Mouse (Mus musculus) heart, embryonic 15.5 days (tissue): Measurements from ENCODE around the gene Lrrc4. TPM values are rescaled to one million over a fixed set of nuclear protein-coding genes. Genes with fewer than 3 reads are reported as not detected.

Experiments
- ATAC-seq: fragments of 200-750 bp; cut with Nextera tagmentation; replicated peaks from 2 replicates; pipeline ENCODE4 v1.8.0; 2017; ENCODE audit warnings: low read depth, moderate TSS enrichment; ENCODE audit not compliant: insufficient number of reproducible peaks, insufficient read depth, low FRiP score
- H3K27ac ChIP-seq: fragments of 300-500 bp; sonication (generic); 2 replicates; pipeline ENCODE4 v1.5.1; 2015; ENCODE audit warnings: mild to moderate bottlenecking, inconsistent platforms
- H3K27me3 ChIP-seq: fragments of 300-500 bp; sonication (generic); 2 replicates; pipeline ENCODE4 v1.6.1; 2015; ENCODE audit warnings: inconsistent platforms
- H3K36me3 ChIP-seq: fragments of 300-500 bp; sonication (generic); 2 replicates; pipeline ENCODE4 v1.6.1; 2015; ENCODE audit warnings: mild to moderate bottlenecking, inconsistent platforms
- H3K4me1 ChIP-seq: fragments of 300-500 bp; sonication (generic); replicated peaks from 2 replicates; pipeline ENCODE4 v1.6.1; 2015; ENCODE audit warnings: inconsistent platforms
- H3K4me2 ChIP-seq: fragments of 300-500 bp; sonication (generic); 2 replicates; pipeline ENCODE4 v1.6.1; 2015; ENCODE audit warnings: inconsistent platforms, mild to moderate bottlenecking, moderate library complexity
- H3K4me3 ChIP-seq: fragments of 300-500 bp; sonication (generic); 2 replicates; pipeline ENCODE4 v1.5.1; 2015; ENCODE audit warnings: mild to moderate bottlenecking, inconsistent platforms
- H3K9ac ChIP-seq: fragments of 300-500 bp; sonication (generic); 2 replicates; pipeline ENCODE4 v1.6.1; 2015; ENCODE audit warnings: mild to moderate bottlenecking, inconsistent platforms
- H3K9me3 ChIP-seq: fragments of 300-500 bp; sonication (generic); replicated peaks from 2 replicates; pipeline ENCODE4 v1.6.1; 2016; ENCODE audit warnings: inconsistent platforms
- WGBS: fragments of 180-500 bp; shearing (Covaris S2); methylation state at CpG from one replicate; pipeline ENCODE4 v1.1.7; 2015; ENCODE audit warnings: mixed read lengths; 5-methylcytosine and 5-hydroxymethylcytosine counted together
- polyA plus RNA-seq: library from polyadenylated mRNA; unstranded; fragments of >200 nt; fragmentation: Nextera tagmentation; extraction: Ambion mirVana; gene quantifications from 2 replicates; pipeline ENCODE4 v1.2.1, GENCODE M21; 2015

Gene Lrrc4
- polyA plus RNA-seq, 1 experiment from 2014 or later, result 0.30 TPM

DNA sequence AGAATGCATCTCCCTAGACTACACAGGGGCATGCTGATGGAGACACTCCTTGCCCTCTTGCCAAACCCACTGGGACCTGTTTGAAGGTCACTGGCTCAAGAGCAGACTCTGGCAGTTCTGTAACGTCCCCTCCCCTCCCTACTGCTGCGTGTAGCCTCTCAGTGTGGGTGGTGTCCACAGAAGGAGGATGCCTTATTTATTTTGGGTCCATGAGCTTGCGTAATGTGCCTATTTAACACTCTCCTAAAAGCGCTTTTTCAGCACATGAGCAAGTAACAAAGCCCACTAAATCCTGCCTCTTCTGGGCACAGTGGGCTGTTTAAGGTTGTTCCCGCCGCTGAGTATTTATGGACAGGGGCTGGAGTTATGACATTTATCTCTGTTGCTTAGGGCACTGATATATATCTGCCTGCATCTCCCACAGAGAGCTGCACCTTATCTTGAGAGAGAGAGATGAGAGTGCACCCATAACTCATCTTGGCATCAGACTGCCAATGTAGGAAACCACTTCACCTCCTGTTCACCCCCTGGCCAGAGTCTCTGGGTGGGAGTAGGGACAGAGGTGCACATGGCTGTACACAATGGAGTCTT is 63.6 kb downstream of the Lrrc4 start:
- no peak overlapping the region for H3K27ac ChIP-seq
- H3K4me3 ChIP-seq, result no peak overlapping the region
- H3K9ac ChIP-seq, result no peak overlapping the region
- no peaks in the 10 kb centered on the region for H3K36me3 ChIP-seq
- ATAC-seq, result no peak
- peaks cover 10% of the 10 kb centered on the region for H3K4me1 ChIP-seq
- no peaks in the 10 kb centered on the region for H3K9me3 ChIP-seq
- H3K27me3 ChIP-seq, result no peaks in the 10 kb centered on the region
- H3K4me2 ChIP-seq, result no peak overlapping the region
- 73% methylated on average over 6 of the region's 6 CpGs for WGBS

- H3K9ac ChIP-seq, result no peak overlapping the region
- ATAC-seq, result no peak
- H3K4me3 ChIP-seq, result no peak overlapping the region
- WGBS, result 56% methylated on average over 3 of the region's 3 CpGs
- H3K27me3 ChIP-seq, result no peaks in the 10 kb centered on the region
- H3K9me3 ChIP-seq, result no peaks in the 10 kb centered on the region
- H3K4me1 ChIP-seq, result peaks cover 10% of the 10 kb centered on the region
- H3K4me2 ChIP-seq, result no peak overlapping the region
- H3K36me3 ChIP-seq, result no peaks in the 10 kb centered on the region
- H3K27ac ChIP-seq, result no peak overlapping the region
Measured at GRCm38 (mm10) chr6:28766622-28767021, 64.9 kb downstream of the Lrrc4 start.

- Histone ChIP-seq H3K36me3 (no peaks in the 10 kb centered on the region), H3K4me3 (no peak overlapping the region), H3K27ac (no peak overlapping the region), H3K9me3 (no peaks in the 10 kb centered on the region), H3K4me2 (no peak overlapping the region), H3K4me1 (peaks cover 16% of the 10 kb centered on the region), H3K27me3 (no peaks in the 10 kb centered on the region), H3K9ac (no peak overlapping the region)
- WGBS, result 63% methylated on average over 5 of the region's 5 CpGs
- no peak for ATAC-seq
Measured at GRCm38 (mm10) chr6:28762132-28762775, 69.3 kb downstream of the Lrrc4 start.

GRCm38 (mm10) chr6:28761728-28762127 is 69.8 kb downstream of the Lrrc4 start:
- WGBS, result 73% methylated on average over 3 of the region's 3 CpGs
- no peak overlapping the region for H3K9ac ChIP-seq
- no peaks in the 10 kb centered on the region for H3K27me3 ChIP-seq
- H3K4me3 ChIP-seq, result no peak overlapping the region
- H3K4me1 ChIP-seq, result peaks cover 14% of the 10 kb centered on the region
- no peak overlapping the region for H3K4me2 ChIP-seq
- H3K9me3 ChIP-seq, result no peaks in the 10 kb centered on the region
- no peaks in the 10 kb centered on the region for H3K36me3 ChIP-seq
- ATAC-seq, result no peak
- H3K27ac ChIP-seq, result no peak overlapping the region

DNA sequence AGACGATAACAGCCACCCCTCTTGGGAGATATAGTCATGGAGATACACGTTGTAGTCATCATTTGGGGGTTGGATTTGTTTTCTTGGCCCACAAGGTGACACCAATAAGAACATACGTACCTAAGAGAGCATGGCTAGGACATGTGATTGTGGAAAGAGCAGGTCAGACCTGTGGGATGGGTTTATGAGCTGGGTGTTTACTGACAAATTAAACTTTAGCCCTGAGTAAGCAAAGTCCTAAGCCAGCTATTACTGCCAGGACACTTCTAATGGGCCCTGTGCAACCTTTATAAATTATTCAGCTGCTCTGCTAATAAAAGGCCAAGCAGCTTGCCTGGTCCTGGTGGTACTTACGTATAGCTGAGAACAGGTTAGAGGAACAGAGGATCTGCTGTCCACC is 73.3 kb downstream of the Lrrc4 start:
- H3K4me2 ChIP-seq, result no peak overlapping the region
- H3K9ac ChIP-seq, result no peak overlapping the region
- WGBS, result 78% methylated on average over 4 of the region's 4 CpGs
- no peaks in the 10 kb centered on the region for H3K9me3 ChIP-seq
- H3K27me3 ChIP-seq, result no peaks in the 10 kb centered on the region
- H3K4me3 ChIP-seq, result no peak overlapping the region
- H3K36me3 ChIP-seq, result no peaks in the 10 kb centered on the region
- H3K27ac ChIP-seq, result no peak overlapping the region
- peaks cover 13% of the 10 kb centered on the region for H3K4me1 ChIP-seq
- ATAC-seq, result no peak

- ATAC-seq, result peak; percentile 70; the same call in 1 of the 2 replicates
- H3K4me3 ChIP-seq, result no peak overlapping the region
- H3K36me3 ChIP-seq, result no peaks in the 10 kb centered on the region
- H3K27ac ChIP-seq, result no peak overlapping the region
- no peaks in the 10 kb centered on the region for H3K27me3 ChIP-seq
- WGBS, result 47% methylated on average over 10 of the region's 10 CpGs
- H3K4me1 ChIP-seq, result peaks cover 13% of the 10 kb centered on the region
- no peak overlapping the region for H3K4me2 ChIP-seq
- no peak overlapping the region for H3K9ac ChIP-seq
- H3K9me3 ChIP-seq, result no peaks in the 10 kb centered on the region
Measured at GRCm38 (mm10) chr6:28756306-28757018, 75.1 kb downstream of the Lrrc4 start.

DNA sequence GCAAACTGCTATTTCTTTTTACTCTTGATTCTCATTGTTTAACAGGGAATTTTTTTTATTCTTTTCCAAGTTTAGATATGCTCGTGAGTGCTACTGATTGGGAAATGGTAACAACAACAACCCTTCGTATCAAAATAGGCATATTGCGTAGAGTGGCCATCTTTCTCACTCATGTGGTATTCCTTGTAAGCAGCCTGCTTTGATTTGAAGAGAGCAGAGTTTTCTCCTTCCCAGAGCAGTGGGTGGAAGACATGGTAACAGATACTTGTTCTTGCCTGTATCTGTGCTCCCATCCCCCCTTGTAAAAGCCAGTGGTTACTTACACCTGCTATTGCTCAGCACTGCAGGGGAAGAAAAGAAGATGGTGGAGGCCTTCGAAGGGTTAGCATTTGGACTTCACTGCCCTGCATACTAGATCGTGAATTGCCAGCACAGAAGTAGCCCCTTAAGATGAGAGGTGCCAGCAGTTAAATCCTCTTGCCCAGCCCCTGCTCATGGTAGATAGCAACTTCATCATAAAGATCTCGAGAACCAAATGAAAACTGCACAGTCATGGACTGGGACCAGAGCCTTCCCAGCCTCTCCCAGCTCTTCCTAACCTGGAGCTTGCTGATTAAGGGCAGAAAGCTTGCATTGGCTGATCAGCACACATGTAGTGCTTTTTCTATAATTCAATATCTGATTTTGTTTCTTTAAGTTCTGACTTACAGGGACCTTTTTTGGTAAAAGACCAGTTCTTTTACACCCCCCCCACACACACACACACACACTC is 77.2 kb downstream of the Lrrc4 start:
- 87% methylated on average over 6 of the region's 6 CpGs for WGBS
- no peak overlapping the region for H3K4me2 ChIP-seq
- H3K4me3 ChIP-seq, result no peak overlapping the region
- ATAC-seq, result no peak
- peaks cover 8% of the 10 kb centered on the region for H3K4me1 ChIP-seq
- no peak overlapping the region for H3K9ac ChIP-seq
- H3K36me3 ChIP-seq, result no peaks in the 10 kb centered on the region
- no peaks in the 10 kb centered on the region for H3K27me3 ChIP-seq
- no peak overlapping the region for H3K27ac ChIP-seq
- no peaks in the 10 kb centered on the region for H3K9me3 ChIP-seq

DNA sequence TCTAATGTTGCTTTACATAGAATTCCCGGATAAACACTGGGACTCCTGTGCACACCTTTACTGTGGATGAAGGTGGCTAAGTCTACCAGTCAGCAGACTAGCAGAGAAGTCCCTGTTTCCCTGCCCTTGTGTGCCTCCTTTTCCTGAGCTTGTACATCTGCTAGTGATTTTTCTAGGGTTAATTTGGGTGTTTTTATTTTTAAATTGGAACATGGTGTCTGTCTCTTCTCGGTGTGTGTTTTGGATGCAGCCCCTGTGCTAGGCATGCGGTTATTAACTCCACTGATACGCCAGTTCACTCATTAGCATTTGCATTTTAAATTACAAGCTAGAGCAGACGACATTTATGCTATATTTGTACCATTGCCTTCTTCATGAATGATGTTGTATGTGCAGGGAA is 77.9 kb downstream of the Lrrc4 start:
- 93% methylated on average over 5 of the region's 5 CpGs for WGBS
- no peak overlapping the region for H3K27ac ChIP-seq
- H3K4me1 ChIP-seq, result peaks cover 8% of the 10 kb centered on the region
- no peaks in the 10 kb centered on the region for H3K9me3 ChIP-seq
- H3K27me3 ChIP-seq, result no peaks in the 10 kb centered on the region
- no peak overlapping the region for H3K4me3 ChIP-seq
- no peak overlapping the region for H3K4me2 ChIP-seq
- H3K36me3 ChIP-seq, result no peaks in the 10 kb centered on the region
- no peak for ATAC-seq
- H3K9ac ChIP-seq, result no peak overlapping the region

DNA sequence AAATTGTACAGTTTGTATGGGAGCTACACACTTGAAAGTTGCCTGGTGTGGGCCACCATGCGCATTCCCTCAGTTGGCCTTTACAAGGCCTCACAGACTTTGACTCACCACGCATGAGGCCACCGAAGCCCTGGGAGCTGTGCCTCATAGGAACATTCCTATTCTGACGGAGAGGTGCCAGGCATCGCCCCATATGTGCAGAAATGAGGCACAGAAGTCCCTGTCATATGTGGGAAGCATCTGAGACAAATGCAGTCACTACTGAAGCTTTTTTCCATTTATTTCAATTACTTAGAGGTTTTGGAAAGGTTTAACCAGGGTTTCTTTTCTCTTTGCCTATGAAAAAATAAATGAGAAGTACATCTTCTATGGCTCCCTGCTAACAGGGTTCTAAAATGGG is 78.3 kb downstream of the Lrrc4 start:
- no peak for ATAC-seq
- Histone ChIP-seq H3K27me3 (no peaks in the 10 kb centered on the region), H3K4me3 (no peak overlapping the region), H3K9ac (no peak overlapping the region), H3K4me2 (no peak overlapping the region), H3K36me3 (no peaks in the 10 kb centered on the region), H3K4me1 (peaks cover 8% of the 10 kb centered on the region), H3K27ac (no peak overlapping the region), H3K9me3 (no peaks in the 10 kb centered on the region)
- WGBS, result 94% methylated on average over 5 of the region's 5 CpGs

GRCm38 (mm10) chr6:28751186-28751585 is 80.4 kb downstream of the Lrrc4 start:
- no peaks in the 10 kb centered on the region for H3K36me3 ChIP-seq
- no peak overlapping the region for H3K4me3 ChIP-seq
- no peak for ATAC-seq
- peaks cover 1% of the 10 kb centered on the region for H3K4me1 ChIP-seq
- WGBS, result 52% methylated on average over 3 of the region's 3 CpGs
- no peaks in the 10 kb centered on the region for H3K9me3 ChIP-seq
- no peak overlapping the region for H3K4me2 ChIP-seq
- no peaks in the 10 kb centered on the region for H3K27me3 ChIP-seq
- no peak overlapping the region for H3K9ac ChIP-seq
- H3K27ac ChIP-seq, result no peak overlapping the region

DNA sequence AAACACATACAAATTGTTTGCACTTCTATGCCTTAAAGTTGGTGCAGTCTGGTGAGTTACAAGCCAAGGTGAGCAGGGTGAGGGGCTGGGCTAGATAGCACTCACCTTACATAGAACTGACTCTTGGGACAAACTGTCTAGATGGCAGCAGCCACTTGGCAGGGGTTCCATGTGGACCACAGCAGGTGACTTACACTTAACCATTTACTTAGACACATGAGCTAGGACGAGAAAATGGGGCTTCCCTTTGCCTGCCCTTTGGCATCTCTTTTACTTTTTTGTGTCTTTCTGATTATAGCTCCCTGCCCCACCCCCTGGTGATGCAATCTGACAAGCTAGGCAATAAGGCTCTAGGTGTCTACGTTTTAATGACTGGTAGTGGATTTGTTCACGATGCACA is 82.3 kb downstream of the Lrrc4 start:
- H3K36me3 ChIP-seq, result no peaks in the 10 kb centered on the region
- H3K27ac ChIP-seq, result no peak overlapping the region
- no peak overlapping the region for H3K4me2 ChIP-seq
- no peak overlapping the region for H3K4me3 ChIP-seq
- no peaks in the 10 kb centered on the region for H3K4me1 ChIP-seq
- no peak for ATAC-seq
- 81% methylated on average over 3 of the region's 3 CpGs for WGBS
- no peak overlapping the region for H3K9ac ChIP-seq
- no peaks in the 10 kb centered on the region for H3K27me3 ChIP-seq
- no peaks in the 10 kb centered on the region for H3K9me3 ChIP-seq
